Mouse (Mus musculus): Measurements from ENCODE around the gene Ugt1a6a. TPM values are rescaled to one million over a fixed set of nuclear protein-coding genes. Genes with fewer than 3 reads are reported as not detected.

The Ugt1a6a gene
- polyA plus RNA-seq (2014; fragmentation: Illumina TruSeq; extraction: RNeasy Lipid Tissue Mini Kit (QIAGEN cat#74804); ENCODE audit: insufficient read depth, low read depth, low replicate concordance) = 25.8 TPM

GRCm38 (mm10) chr1:88134457-88135011 is at the start of gene Ugt1a6a:
Gene Ugt1a6a (plus strand): TSS chr1:88134809.

GRCm38 (mm10) chr1:88087513-88087912 is 47.1 kb upstream of the Ugt1a6a start, which contains the start of gene Ugt1a8:
Gene Ugt1a8 (plus strand): TSS chr1:88087813.

GRCm38 (mm10) chr1:88094941-88095492 is 39.6 kb upstream of the Ugt1a6a start, which contains the start of gene Ugt1a7c:
Gene Ugt1a7c (plus strand): TSS chr1:88095062.

GRCm38 (mm10) chr1:88103019-88103418 is 31.6 kb upstream of the Ugt1a6a start, which contains the start of gene Ugt1a6b:
Gene Ugt1a6b (plus strand): TSS chr1:88103252.

GRCm38 (mm10) chr1:88165711-88166110 is 31.1 kb downstream of the Ugt1a6a start, which contains the start of gene Ugt1a5:
Gene Ugt1a5 (plus strand): TSS chr1:88166012.

DNA sequence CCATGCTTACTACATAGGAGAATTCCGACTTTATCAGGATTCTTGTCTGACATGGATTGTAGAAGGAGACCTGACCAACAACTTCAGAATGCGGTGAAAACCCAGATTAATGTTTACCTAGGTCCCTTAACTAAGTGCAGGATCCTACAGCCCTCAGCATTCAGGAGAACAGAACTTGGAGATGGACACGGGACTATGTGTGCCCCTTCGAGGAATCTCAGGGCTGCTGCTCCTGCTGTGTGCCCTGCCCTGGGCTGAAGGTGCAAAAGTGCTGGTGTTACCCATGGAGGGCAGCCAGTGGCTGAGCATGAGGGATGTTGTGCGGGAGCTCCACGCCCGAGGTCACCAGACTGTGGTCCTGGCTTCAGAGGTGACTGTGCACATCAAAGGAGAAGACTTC is 65.8 kb downstream of the Ugt1a6a start, which contains the start of gene Ugt1a2:
Gene Ugt1a2, plus strand, starts transcription at position 146 of the 400 bp plus-strand sequence.

GRCm38 (mm10) chr1:88205294-88205922 is 70.8 kb downstream of the Ugt1a6a start, which contains the start of gene Dnajb3:
Gene Dnajb3 (minus strand): TSS chr1:88205782.

DNA sequence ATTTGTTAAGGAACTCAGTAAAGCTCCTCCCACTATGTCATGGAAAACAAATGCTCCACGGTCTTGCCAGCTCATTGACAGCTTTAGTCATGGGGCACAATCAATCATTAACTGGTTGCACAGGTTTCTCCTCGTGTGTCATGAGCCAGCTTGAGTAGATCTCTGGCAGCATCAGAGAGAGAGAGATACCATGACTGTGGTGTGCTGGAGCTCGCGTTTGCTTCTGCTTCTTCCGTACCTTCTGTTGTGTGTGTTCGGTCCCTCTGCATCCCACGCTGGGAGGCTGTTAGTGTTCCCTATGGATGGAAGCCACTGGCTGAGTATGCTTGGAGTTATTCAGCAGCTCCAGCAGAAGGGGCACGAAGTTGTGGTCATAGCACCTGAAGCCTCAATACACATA is 77.2 kb downstream of the Ugt1a6a start, which contains the start of gene Ugt1a1:
Gene Ugt1a1, plus strand, starts transcription at position 148 of the 400 bp plus-strand sequence.

DNA sequence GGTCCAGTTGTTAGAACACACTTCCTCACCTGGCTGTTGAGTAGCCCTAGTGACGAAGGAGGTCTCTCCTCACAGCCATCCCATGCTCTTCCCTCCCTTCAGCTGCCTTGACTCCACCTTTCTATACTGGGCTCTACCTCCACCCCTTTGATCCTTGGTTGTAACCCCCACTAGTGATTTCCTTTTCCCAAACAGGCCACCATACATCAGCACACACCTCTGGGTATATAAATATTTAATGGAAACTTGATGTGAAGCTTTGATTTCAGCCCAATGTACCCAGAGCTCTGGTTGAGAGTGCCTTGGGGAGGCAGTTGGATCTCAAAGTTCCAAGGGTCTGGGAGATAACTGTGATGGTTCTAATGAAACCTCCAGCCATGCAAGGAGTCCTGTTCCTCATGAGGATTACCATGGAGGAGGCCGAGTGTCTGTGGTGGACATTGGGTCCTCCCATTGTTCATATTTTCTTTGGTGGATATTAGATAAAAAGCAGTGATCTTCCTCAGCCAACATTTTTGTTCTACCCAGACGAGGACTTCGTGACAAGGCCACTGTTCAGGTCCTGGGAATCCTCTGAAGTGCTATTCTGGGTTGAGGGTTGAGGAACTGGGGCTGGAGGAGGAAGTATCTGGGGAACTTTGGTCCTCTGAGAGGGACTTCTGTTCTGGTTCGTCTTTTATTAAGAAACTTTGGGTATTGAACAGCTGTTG is 92.2 kb downstream of the Ugt1a6a start, which contains the start of gene Mroh2a:
Gene Mroh2a, plus strand, starts transcription at position 317 of the 710 bp plus-strand sequence.

Other genes starting within 250 kb of the Ugt1a6a start
- gene Usp40, start 126.3 kb upstream of the Ugt1a6a start, polyA plus RNA-seq (2014; fragmentation: Illumina TruSeq; extraction: RNeasy Lipid Tissue Mini Kit (QIAGEN cat#74804); ENCODE audit: insufficient read depth, low read depth, low replicate concordance) = 5.5 TPM
- gene Ugt1a10, start 79.4 kb upstream of the Ugt1a6a start, polyA plus RNA-seq (2014; fragmentation: Illumina TruSeq; extraction: RNeasy Lipid Tissue Mini Kit (QIAGEN cat#74804); ENCODE audit: insufficient read depth, low read depth, low replicate concordance) = not detected
- gene Ugt1a9, start 64.0 kb upstream of the Ugt1a6a start, polyA plus RNA-seq (2014; fragmentation: Illumina TruSeq; extraction: RNeasy Lipid Tissue Mini Kit (QIAGEN cat#74804); ENCODE audit: insufficient read depth, low read depth, low replicate concordance) = not detected
- gene Ugt1a8, start 47.0 kb upstream of the Ugt1a6a start, polyA plus RNA-seq (2014; fragmentation: Illumina TruSeq; extraction: RNeasy Lipid Tissue Mini Kit (QIAGEN cat#74804); ENCODE audit: insufficient read depth, low read depth, low replicate concordance) = not detected
- gene Ugt1a7c, start 39.7 kb upstream of the Ugt1a6a start, polyA plus RNA-seq (2014; fragmentation: Illumina TruSeq; extraction: RNeasy Lipid Tissue Mini Kit (QIAGEN cat#74804); ENCODE audit: insufficient read depth, low read depth, low replicate concordance) = 3.0 TPM
- 2.4 TPM for gene Ugt1a6b, start 31.6 kb upstream of the Ugt1a6a start, polyA plus RNA-seq (2014; fragmentation: Illumina TruSeq; extraction: RNeasy Lipid Tissue Mini Kit (QIAGEN cat#74804); ENCODE audit: insufficient read depth, low read depth, low replicate concordance)
- not detected for gene Ugt1a5, start 31.2 kb downstream of the Ugt1a6a start, polyA plus RNA-seq (2014; fragmentation: Illumina TruSeq; extraction: RNeasy Lipid Tissue Mini Kit (QIAGEN cat#74804); ENCODE audit: insufficient read depth, low read depth, low replicate concordance)
- not detected for gene Ugt1a2, start 65.8 kb downstream of the Ugt1a6a start, polyA plus RNA-seq (2014; fragmentation: Illumina TruSeq; extraction: RNeasy Lipid Tissue Mini Kit (QIAGEN cat#74804); ENCODE audit: insufficient read depth, low read depth, low replicate concordance)
- gene Dnajb3, start 71.0 kb downstream of the Ugt1a6a start, polyA plus RNA-seq (2014; fragmentation: Illumina TruSeq; extraction: RNeasy Lipid Tissue Mini Kit (QIAGEN cat#74804); ENCODE audit: insufficient read depth, low read depth, low replicate concordance) = 1.3 TPM
- 0.14 TPM for gene Ugt1a1, start 77.2 kb downstream of the Ugt1a6a start, polyA plus RNA-seq (2014; fragmentation: Illumina TruSeq; extraction: RNeasy Lipid Tissue Mini Kit (QIAGEN cat#74804); ENCODE audit: insufficient read depth, low read depth, low replicate concordance)
- gene Mroh2a, start 92.2 kb downstream of the Ugt1a6a start, polyA plus RNA-seq (2014; fragmentation: Illumina TruSeq; extraction: RNeasy Lipid Tissue Mini Kit (QIAGEN cat#74804); ENCODE audit: insufficient read depth, low read depth, low replicate concordance) = 0.27 TPM
- 11.8 TPM for gene Hjurp, start 142.8 kb downstream of the Ugt1a6a start, polyA plus RNA-seq (2014; fragmentation: Illumina TruSeq; extraction: RNeasy Lipid Tissue Mini Kit (QIAGEN cat#74804); ENCODE audit: insufficient read depth, low read depth, low replicate concordance)
- not detected for gene Trpm8, start 142.9 kb downstream of the Ugt1a6a start, polyA plus RNA-seq (2014; fragmentation: Illumina TruSeq; extraction: RNeasy Lipid Tissue Mini Kit (QIAGEN cat#74804); ENCODE audit: insufficient read depth, low read depth, low replicate concordance)